Mouse (Mus musculus) heart, adult 2 months (tissue): Measurements from ENCODE around the gene Phc3. TPM values are rescaled to one million over a fixed set of nuclear protein-coding genes. Genes with fewer than 3 reads are reported as not detected.

Source experiments
- DNase-seq, 2 experiments: peaks; one replicate each; pipeline ENCODE4 v3.0.0; 2021
- H3K27ac ChIP-seq: fragments of 200-600 bp; 2 replicates; pipeline ENCODE4 v1.8.1; 2022
- H3K27me3 ChIP-seq: fragments of 200-500 bp; 2 replicates; pipeline ENCODE4 v1.6.1; 2012; ENCODE audit warnings: mild to moderate bottlenecking, low read length, inconsistent platforms, mixed read lengths; ENCODE audit not compliant: control insufficient read depth, insufficient read depth
- H3K36me3 ChIP-seq: fragments of 200-500 bp; 2 replicates; pipeline ENCODE4 v1.6.1; 2012; ENCODE audit warnings: low read length, inconsistent platforms; ENCODE audit not compliant: control insufficient read depth, insufficient read depth
- H3K4me1 ChIP-seq: fragments of 200-500 bp; 2 replicates; pipeline ENCODE4 v1.6.1; 2011; ENCODE audit warnings: low read length; ENCODE audit not compliant: control insufficient read depth, insufficient read depth
- H3K4me3 ChIP-seq: fragments of 200-600 bp; 2 replicates; pipeline ENCODE4 v1.8.1; 2022
- H3K79me2 ChIP-seq: fragments of 200-500 bp; replicated peaks from 2 replicates; pipeline ENCODE4 v1.6.1; 2012; ENCODE audit warnings: mild to moderate bottlenecking, inconsistent platforms, low read length, moderate library complexity, mixed read lengths; ENCODE audit not compliant: control insufficient read depth, insufficient read depth
- H3K9ac ChIP-seq: fragments of 200-500 bp; 2 replicates; pipeline ENCODE4 v1.6.1; 2012; ENCODE audit warnings: low read depth, mild to moderate bottlenecking, control low read depth, inconsistent platforms, low read length, mixed read lengths
- CTCF ChIP-seq: fragments of 200-600 bp; IDR thresholded peaks from 2 replicates; pipeline ENCODE4 v1.8.1; 2022; ENCODE audit warnings: antibody characterized with exemption, mild to moderate bottlenecking, moderate library complexity
- EP300 ChIP-seq: fragments of 200-500 bp; IDR thresholded peaks from 2 replicates; pipeline ENCODE4 v1.6.1; 2011; ENCODE audit warnings: low read depth, low read length, control low read depth; ENCODE audit not compliant: insufficient read depth
- POLR2A ChIP-seq: fragments of 200-500 bp; IDR thresholded peaks from 2 replicates; pipeline ENCODE4 v1.6.1; 2011; ENCODE audit warnings: mild to moderate bottlenecking, low read depth, low read length, control low read depth; ENCODE audit not compliant: insufficient read depth
- WGBS: fragments of 180-500 bp; shearing (Covaris S2); methylation state at CpG from one replicate; pipeline ENCODE4 v1.1.7; 2018; 5-methylcytosine and 5-hydroxymethylcytosine counted together
- intact Hi-C: fragments of 180-260 bp; cut with DNase I; formaldehyde crosslinking; loops from one replicate; pipeline ENCODE4 v1.15.1; 2025
- polyA plus RNA-seq: library from polyadenylated mRNA; depleted of rRNA; stranded (reverse); fragments of >200 nt; gene quantifications from 2 replicates; pipeline ENCODE4 v1.2.3, GENCODE M21; 2012
- total RNA-seq, 2 experiments: library from RNA; stranded (reverse); gene quantifications; 2 replicates each; pipeline ENCODE4 v1.2.3; 2021

Gene Phc3
- total and polyA plus RNA-seq, 3 experiments, result 13.4 to 17.0 (median 14.8) TPM

GRCm38 (mm10) chr3:30917160-30917559, 52.1 kb downstream of the Phc3 start:
- intact Hi-C loops, result no loop called here
- no peaks in the 10 kb centered on the region for H3K79me2 ChIP-seq
- no peak for DNase-seq
- WGBS, result 37% methylated on average over 4 of the region's 4 CpGs
- no peak for TF ChIP-seq CTCF
- TF ChIP-seq EP300, result 0 out of 2 replicates have a peak, but pooled peaks have one; percentile 28
- H3K4me3 ChIP-seq, result no peak overlapping the region
- H3K9ac ChIP-seq, result no peak overlapping the region
- no peaks in the 10 kb centered on the region for H3K27me3 ChIP-seq
- H3K27ac ChIP-seq, result no peak overlapping the region
- peaks cover 10% of the 10 kb centered on the region for H3K36me3 ChIP-seq
- H3K4me1 ChIP-seq, result no peaks in the 10 kb centered on the region

- Histone ChIP-seq H3K4me3 (no peak overlapping the region), H3K9ac (no peak overlapping the region), H3K27ac (no peak overlapping the region; the same call in 1 of the 2 replicates), H3K36me3 (peaks cover 8% of the 10 kb centered on the region), H3K27me3 (no peaks in the 10 kb centered on the region), H3K4me1 (peaks cover 3% of the 10 kb centered on the region), H3K79me2 (no peaks in the 10 kb centered on the region)
- DNase-seq, result no peak
- no peak for TF ChIP-seq EP300
- 54% methylated on average over 1 of the region's 1 CpGs for WGBS
- intact Hi-C loops, result loop anchor here (5.0 kb wide), 1 partner anchor 52 kb away; no protein-coding TSS in a partner anchor
Measured at GRCm38 (mm10) chr3:30904658-30905057, 64.6 kb downstream of the Phc3 start.

- intact Hi-C loops, result no loop called here
- no peaks in the 10 kb centered on the region for H3K4me1 ChIP-seq
- WGBS, result 93% methylated on average over 8 of the region's 8 CpGs
- no peak for DNase-seq
- peaks cover 5% of the 10 kb centered on the region for H3K36me3 ChIP-seq
- H3K4me3 ChIP-seq, result no peak overlapping the region
- H3K27me3 ChIP-seq, result no peaks in the 10 kb centered on the region
- no peaks in the 10 kb centered on the region for H3K79me2 ChIP-seq
- H3K27ac ChIP-seq, result no peak overlapping the region
- TF ChIP-seq POLR2A, result no peak
- TF ChIP-seq EP300, result no peak
- TF ChIP-seq CTCF, result no peak
- no peak overlapping the region for H3K9ac ChIP-seq
Measured at GRCm38 (mm10) chr3:30899407-30899806, 69.8 kb downstream of the Phc3 start.

- Histone ChIP-seq H3K27me3 (no peaks in the 10 kb centered on the region), H3K4me1 (no peaks in the 10 kb centered on the region), H3K4me3 (no peak overlapping the region), H3K9ac (no peak overlapping the region), H3K36me3 (peaks cover 3% of the 10 kb centered on the region), H3K79me2 (no peaks in the 10 kb centered on the region), H3K27ac (no peak overlapping the region)
- intact Hi-C loops, result no loop called here
- 65% methylated on average over 5 of the region's 5 CpGs for WGBS
- TF ChIP-seq POLR2A (no peak), CTCF (no peak), EP300 (no peak)
- DNase-seq, result no peak
Measured at GRCm38 (mm10) chr3:30896721-30897120, 72.5 kb downstream of the Phc3 start.

- Histone ChIP-seq H3K36me3 (no peaks in the 10 kb centered on the region), H3K9ac (no peak overlapping the region), H3K27me3 (no peaks in the 10 kb centered on the region), H3K4me1 (no peaks in the 10 kb centered on the region), H3K4me3 (no peak overlapping the region), H3K27ac (no peak overlapping the region), H3K79me2 (no peaks in the 10 kb centered on the region)
- TF ChIP-seq POLR2A (no peak), CTCF (no peak), EP300 (no peak)
- no peak for DNase-seq
- WGBS, result 52% methylated on average over 1 of the region's 1 CpGs
- intact Hi-C loops, result no loop called here
Measured at GRCm38 (mm10) chr3:30889014-30889413, 80.2 kb downstream of the Phc3 start.

- intact Hi-C loops, result no loop called here
- TF ChIP-seq POLR2A (no peak), EP300 (no peak), CTCF (0 out of 2 replicates have a peak, but pooled peaks have one; percentile 5)
- no peaks in the 10 kb centered on the region for H3K27me3 ChIP-seq
- no peaks in the 10 kb centered on the region for H3K36me3 ChIP-seq
- no peaks in the 10 kb centered on the region for H3K79me2 ChIP-seq
- DNase-seq, result no peak
- H3K9ac ChIP-seq, result no peak overlapping the region
- WGBS, result 76% methylated on average over 3 of the region's 3 CpGs
- no peak overlapping the region for H3K27ac ChIP-seq
- no peaks in the 10 kb centered on the region for H3K4me1 ChIP-seq
- no peak overlapping the region for H3K4me3 ChIP-seq
Measured at GRCm38 (mm10) chr3:30887449-30887848, 81.8 kb downstream of the Phc3 start.

GRCm38 (mm10) chr3:30876709-30877108, 92.5 kb downstream of the Phc3 start:
- Histone ChIP-seq H3K27ac (no peak overlapping the region), H3K36me3 (no peaks in the 10 kb centered on the region), H3K4me1 (no peaks in the 10 kb centered on the region; the same call in 1 of the 2 replicates), H3K27me3 (no peaks in the 10 kb centered on the region), H3K9ac (no peak overlapping the region), H3K4me3 (no peak overlapping the region), H3K79me2 (no peaks in the 10 kb centered on the region)
- TF ChIP-seq EP300 (no peak), CTCF (no peak), POLR2A (no peak)
- intact Hi-C loops, result no loop called here
- DNase-seq, result no peak
- 92% methylated on average over 6 of the region's 6 CpGs for WGBS
